Mouse (Mus musculus): Measurements from ENCODE around the gene Hoxc5.

The Hoxc5 gene

DNA sequence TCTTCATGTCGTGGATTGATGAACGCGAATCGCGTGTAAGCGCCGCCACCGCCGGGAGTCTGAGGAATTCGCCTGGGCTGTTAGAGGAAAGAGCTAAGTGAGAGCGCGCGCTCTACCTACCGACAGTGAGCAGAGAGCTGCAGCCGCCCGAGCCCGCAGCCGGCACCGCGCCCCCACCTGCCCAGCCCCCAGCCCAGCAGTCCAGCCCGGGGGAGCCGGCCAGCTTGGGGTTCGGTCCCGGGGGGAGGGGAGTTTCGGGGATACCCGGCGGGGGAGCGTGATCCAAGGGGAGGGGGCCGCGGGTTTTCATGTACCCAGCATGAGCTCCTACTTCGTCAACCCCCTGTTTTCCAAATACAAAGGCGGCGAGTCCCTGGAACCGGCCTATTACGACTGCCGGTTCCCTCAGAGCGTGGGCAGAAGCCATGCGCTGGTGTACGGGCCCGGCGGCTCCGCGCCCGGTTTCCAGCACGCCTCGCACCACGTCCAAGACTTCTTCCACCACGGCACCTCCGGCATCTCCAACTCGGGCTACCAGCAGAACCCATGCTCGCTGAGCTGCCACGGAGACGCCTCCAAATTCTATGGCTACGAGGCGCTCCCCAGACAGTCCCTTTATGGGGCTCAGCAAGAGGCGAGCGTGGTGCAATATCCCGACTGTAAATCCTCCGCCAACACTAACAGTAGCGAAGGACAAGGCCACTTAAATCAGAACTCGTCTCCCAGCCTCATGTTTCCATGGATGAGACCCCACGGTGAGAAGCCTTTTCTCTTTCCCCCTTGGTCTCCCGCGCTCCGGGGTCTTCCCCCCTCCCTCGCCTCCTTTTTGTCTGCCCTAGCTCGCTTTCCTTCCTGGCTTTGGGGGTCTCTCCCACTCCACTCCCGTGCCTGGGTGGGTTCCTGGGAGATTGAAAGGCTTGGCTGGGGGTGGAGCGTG is 23.5 kb downstream of the Hoxc5 start, which contains the start of gene Hoxc8:
Hoxc8 (plus strand) TSS at position 147 of the 937 bp plus-strand sequence.
- DNase-seq (ENCODE audit: low read depth, low spot score), result no peak

DNA sequence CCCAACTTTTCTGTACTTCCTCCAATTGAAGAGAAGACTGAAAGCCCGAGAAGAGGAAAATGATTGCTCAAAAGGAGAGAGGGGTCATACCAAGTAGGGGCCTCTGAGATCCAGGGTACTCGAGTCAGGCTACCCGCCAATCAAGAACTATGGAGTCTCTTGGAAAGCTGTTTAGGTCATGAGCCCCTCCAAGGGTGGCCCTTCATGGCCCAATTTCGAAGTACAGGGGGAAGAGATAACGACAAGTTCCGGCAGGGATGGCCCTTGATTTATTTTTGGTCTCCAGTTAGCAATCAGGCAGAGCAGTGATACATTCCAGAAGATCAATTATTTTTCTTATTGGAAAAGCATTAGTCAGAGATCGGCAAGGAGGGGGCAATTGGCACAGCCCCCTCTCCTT is 24.5 kb downstream of the Hoxc5 start:
- DNase-seq (ENCODE audit: low read depth, low spot score), result no peak

DNA sequence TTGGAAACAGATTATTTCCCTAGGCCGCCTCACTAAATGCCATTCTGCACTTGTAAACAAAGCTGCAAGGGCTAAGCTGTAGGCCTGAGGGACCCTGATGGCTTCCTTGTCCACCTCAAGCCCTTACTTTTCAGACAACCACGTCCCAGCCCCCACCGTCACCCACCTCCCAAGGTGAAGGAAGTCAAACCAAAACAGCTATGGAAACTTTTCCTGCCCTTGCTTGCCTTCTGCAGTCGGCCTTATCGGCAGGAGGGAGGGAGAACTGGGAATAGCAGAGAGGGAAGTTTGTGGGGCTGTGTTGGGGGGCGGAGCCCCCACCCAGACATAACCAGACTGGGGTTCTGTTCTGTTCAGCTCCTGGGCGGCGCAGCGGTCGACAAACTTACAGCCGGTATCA is 25.0 kb downstream of the Hoxc5 start:
- no peak for DNase-seq (ENCODE audit: low read depth, low spot score)

DNA sequence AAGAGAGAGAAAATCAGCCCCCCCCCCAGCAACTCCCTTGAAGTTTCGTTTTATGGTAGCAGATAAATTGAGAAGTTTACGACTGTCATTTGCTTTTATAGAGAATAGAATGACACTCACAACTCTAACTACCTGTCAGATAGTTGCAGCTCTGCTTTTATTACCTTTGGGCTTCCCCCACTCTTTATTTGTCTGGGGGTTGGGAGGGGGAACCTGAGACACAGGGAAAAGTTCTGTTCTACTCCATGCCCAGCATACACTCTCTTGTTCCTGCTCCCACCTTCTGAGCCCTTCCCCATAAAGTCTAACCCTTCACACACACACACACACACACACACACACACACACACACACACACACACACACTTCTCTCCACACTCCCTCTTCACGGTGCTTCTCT is 25.6 kb downstream of the Hoxc5 start:
- DNase-seq (ENCODE audit: low read depth, low spot score), result no peak

DNA sequence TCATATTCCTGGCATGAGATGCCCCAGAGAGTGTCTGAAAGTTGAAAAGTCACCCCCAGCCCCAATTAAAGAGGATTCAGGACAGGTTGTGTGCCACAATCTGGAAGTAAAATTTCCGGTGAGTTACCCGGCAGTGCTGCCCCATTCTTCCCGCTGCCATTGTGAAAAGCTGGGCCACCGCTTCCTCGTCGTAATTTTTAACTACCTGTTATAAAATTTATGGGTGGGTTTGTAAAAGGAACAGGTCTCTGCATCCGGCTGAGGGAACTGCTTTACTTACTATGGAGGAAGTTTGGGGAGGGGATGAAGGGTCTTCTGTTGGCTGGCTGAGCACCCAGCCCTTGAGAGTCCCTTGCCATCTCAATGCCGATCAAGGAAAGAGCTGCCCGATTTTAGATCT is 29.3 kb downstream of the Hoxc5 start:
- DNase-seq (ENCODE audit: low read depth, low spot score), result no peak

DNA sequence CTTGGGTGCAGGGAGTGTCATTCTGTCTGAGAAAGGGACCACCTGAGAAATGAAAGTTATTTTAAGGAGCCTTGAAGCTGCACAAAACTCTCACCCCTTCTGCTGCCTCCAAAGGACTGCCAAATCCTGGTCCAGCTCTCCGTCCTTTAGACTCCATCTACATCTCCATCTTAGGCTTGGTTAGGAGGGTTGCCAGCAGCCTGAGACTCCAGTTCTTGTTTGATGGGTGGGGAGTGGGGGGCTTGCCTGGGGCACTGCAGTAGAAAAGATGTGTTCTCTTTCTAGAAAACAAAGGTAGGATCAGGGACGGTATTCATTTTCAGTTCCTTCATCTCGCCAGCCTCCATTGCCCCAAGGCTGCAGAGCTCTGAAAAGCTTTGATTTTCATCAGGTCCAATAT is 30.2 kb downstream of the Hoxc5 start:
- no peak for DNase-seq (ENCODE audit: low read depth, low spot score)

DNA sequence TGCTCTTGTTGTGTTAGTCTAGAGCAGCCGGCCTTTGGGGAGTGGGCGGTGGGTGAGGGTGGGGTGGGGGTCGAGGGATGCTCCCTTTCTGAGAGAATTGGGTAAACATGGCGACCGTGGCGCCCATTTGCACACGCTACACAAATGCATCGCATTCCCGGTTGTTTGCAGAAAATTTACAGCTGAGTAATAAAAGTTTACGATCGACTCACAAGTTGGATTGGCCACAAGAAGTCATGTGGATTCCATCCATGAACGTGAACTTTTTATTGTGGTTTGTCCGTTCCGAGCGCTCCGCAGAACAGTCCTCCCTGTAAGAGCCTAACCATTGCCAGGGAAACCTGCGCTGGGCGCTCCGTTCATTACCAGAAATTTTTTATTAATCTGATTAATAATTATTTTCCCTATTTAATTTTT is 30.7 kb downstream of the Hoxc5 start, which contains the start of gene Hoxc6:
Hoxc6 (plus strand) TSS at position 319 of the 417 bp plus-strand sequence.
- peak; percentile 91 for DNase-seq (ENCODE audit: low read depth, low spot score)

DNA sequence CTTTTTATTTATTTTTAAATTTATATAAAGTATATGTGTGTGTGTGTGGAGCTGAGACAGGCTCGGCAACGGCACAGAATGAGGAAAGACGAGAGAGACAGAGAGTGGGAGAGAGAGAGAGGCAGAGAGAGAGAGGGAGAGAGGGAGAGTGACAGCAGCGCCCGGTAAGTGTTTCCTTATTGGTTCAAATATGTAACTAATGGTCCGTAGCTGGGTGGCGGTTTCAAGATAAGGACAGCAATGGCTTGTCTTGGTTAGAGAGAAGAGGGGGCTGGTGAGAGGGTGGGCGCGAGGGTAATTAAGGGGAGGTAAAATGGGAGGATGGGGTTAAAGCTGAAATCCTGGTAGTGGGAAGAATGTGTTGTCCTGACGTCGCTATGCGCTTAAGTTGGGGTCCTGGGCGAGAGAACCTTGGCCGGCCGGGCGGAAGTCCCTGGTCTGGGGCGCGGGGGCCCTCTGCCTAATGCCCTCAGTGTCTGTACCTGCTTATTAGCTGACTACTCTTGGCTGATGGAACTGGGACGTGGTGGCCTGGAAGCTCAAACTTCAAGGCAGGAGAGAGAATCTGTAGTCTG is 31.5 kb downstream of the Hoxc5 start:
- no peak for DNase-seq (ENCODE audit: low read depth, low spot score)

DNA sequence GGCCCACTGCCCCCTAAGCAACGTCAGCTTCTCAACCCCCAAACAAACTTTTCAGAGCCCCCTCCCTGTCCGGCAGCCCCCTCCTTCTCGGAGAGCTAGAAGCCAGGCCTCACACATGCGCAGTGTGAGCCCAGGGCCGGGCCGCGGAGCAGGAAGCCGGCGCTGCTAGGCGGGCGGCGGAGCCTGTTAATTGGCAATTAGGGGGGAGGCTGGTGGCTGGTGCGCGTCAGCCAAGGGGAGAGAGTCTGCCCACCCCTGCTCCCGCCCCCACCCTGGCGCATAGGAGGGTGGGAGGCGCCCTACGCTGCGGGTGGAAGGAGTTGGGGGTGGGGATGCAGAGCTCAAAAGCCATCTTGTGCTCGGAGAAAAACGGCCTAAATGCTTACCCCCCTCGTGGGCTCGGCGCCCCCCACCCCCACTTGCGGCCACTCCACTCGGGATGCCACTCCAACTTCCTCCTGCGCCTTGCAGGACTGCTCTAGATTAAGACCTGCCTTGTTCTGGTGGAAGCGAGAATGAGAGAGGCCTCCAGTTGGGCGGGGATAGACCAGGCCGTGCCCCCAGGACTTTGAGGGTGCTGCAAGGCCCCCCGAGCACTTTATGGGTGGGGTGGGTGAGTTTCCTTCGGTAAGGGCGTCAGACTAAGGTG is 32.1 kb downstream of the Hoxc5 start:
- peak; percentile 91 for DNase-seq (ENCODE audit: low read depth, low spot score)

DNA sequence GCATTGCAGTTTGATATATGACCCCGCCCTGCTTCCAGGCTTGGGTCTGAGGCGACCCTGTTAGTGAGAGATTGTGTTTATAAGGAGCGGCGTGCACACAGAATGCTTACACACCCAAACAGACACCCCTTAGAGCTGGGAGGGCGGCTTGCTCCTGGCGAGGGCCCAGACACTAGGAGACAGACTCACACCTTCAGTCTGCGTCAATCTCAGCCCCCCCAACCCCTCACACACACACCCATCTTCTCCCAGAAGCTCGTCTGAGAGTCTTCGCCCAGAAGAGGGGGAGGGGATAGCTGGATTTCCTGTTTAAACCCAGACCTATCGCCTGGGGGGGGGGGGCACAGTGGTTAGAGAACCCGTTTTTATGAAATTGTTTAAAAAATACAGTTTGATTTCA is 32.7 kb downstream of the Hoxc5 start:
- no peak for DNase-seq (ENCODE audit: low read depth, low spot score)

DNA sequence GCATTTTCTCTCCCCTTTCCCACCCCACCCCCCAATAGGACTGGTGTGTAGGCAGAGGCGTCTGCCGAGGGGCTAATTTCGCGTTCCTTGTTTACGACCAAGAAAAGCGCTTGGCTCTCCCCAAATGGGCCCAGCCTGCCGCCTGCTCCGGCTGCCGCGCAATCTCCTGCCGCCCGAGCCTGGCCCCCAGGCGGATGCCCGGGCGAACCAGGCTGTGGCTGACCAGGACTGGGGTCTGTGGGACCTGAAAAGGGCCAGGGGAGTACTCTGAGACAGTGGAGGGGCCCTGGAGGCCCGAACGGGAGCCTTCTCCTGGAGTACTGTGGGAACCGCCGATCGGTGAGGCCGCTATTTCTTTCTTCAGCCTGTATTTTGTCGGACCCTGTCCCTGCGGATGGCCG is 33.3 kb downstream of the Hoxc5 start:
- no peak for DNase-seq (ENCODE audit: low read depth, low spot score)

DNA sequence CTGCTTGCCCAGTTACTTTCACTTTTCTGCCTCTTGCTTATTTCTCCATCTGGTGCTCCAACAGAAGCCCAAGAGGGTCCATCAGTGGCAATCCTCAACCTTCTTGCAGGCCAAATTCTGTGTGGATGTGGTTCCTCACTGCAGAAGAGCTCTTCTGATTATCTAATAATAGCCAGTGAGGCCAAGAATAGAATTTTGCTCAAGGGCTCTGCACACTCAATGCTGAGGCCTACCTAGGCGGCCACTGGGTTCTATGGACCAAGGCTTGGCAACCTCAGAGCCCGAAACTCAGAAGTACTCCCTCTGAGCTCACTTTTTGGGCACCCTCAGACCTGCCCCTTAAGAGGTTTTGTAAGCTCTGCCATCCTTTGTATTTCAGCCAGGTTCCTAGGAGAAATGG is 34.1 kb downstream of the Hoxc5 start:
- DNase-seq (ENCODE audit: low read depth, low spot score), result no peak

DNA sequence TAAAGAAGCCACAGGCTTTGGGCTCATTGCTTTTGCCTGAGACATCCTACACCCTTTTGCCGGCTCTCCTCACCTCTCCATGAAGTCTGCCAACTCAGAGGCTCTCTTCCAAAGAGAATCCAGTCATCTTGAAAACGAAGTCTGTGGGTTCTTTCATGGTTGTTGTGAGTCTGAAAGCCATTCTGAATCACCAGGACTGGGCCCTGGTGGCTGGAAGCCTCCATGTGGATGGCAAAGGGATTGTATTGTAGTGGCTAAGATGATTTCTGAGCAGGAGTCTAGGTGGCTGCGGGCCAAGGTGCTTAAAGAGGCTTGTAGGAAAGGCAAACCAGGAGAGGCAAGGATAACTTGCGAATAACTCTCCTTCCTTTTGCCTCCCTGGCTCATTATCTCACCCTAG is 34.9 kb downstream of the Hoxc5 start:
- DNase-seq (ENCODE audit: low read depth, low spot score), result no peak

DNA sequence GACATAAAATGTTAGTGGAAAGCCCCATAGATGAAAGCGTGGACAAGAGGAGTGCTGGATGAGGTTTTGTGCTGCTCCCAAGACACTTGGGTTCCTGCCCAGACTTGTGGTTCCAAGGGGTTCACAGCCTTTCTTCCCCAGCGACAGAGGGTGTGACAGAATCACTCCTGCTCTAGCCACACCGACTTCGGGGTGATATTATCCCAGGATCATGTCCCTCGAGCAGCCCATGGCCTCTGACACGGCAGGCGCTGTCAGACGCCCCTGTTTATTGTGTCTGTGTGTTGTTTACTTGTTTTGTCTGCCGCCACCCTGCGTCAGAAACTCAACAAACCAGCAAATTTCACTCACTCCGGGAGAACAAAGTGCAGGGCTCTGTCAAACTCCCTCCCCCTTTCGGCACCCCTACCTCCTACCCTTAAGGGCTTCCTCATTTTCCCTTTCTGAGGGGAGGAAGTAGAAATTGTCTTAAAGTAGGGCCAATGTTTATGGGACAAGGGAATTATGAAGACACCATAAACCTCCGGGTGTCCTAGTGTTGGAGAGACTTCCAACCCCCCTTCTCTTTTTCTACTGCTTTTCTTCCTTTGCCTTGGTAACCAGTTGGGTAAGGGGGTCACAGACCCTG is 35.7 kb downstream of the Hoxc5 start:
- DNase-seq (ENCODE audit: low read depth, low spot score), result no peak

DNA sequence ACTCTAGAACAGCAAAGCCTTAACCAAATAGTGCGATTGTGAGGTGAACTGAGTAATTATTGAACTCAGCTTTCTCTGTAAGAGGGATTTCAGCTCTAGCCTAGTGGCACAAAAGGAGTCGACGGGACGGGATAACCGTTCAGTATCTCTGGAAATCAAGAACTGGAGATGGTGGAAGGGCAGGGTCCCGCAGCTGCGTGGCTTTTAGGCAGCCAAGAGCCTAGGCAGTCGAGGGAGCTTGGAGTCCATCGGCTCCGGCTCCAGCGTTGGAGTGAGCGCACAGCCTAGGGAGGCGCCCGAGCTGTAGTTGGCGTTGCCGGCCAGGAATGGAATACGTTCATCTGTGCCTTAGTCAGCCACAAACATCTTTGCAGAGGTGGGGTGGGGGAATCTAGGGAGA is 38.1 kb downstream of the Hoxc5 start:
- no peak for DNase-seq (ENCODE audit: low read depth, low spot score)

DNA sequence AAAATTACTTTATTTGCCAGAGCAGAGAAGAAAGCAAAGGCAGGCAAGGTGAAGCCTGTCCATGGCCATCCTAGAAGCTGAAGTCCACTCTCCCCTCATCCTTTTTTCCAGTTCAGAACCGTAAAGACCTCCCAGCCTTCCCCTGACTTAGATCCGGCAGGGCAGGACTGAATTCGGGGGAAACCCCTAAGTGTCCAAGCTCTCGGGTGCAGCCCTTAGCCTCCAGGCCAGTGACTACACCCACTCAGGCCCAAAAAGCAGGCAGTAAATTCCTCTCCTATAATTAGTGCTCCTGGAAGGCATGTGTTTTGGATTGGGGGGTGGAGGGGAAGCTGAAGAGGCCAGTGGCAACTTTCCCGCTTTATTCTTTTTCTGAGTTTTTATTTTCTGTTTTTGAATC is 38.6 kb downstream of the Hoxc5 start:
- DNase-seq (ENCODE audit: low read depth, low spot score), result no peak

DNA sequence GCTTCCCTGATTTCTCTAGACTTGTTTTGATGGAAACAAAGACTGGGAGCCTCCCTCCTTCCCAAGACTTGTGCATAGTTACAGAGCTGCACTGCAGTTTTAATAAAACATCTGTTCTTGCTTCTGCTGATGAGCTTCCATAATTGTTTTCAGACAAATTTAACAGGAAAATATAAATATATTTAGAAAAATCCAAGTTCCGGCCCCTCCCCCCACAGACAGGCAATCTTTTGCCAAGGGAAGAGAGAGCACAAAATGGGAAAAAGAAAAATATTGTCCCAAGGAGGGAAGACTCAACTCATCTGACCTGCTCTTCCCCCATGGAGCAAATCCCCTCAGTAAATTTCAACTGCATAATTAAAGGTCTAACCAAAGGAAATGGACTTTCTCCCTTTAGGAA is 39.1 kb downstream of the Hoxc5 start:
- no peak for DNase-seq (ENCODE audit: low read depth, low spot score)

DNA sequence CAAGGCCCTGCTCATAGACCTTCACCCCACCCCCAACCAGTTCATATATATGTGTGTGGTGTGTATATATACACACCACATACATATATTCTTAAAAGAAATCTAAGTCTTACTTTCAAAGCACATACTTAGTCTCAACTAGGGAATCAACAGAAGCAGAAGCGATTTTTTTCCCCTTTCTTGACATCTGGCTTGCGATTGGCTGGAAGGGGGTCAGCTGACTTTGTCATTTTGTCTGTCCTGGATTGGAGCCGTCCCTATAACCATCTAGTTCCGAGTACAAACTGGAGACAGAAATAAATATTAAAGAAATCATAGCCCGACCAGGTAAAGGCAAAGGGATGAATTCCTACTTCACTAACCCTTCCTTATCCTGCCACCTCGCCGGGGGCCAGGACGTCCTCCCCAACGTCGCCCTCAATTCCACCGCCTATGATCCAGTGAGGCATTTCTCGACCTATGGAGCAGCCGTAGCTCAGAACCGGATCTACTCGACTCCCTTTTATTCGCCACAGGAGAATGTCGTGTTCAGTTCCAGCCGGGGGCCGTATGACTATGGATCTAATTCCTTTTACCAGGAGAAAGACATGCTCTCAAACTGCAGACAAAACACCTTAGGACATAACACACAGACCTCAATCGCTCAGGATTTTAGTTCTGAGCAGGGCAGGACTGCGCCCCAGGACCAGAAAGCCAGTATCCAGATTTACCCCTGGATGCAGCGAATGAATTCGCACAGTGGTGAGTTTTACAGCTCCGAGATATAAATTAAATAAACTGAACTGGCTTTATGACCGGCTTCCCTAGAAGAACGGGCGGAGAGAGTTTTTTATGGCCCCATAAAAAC is 42.2 kb downstream of the Hoxc5 start:
- DNase-seq (ENCODE audit: low read depth, low spot score), result no peak

DNA sequence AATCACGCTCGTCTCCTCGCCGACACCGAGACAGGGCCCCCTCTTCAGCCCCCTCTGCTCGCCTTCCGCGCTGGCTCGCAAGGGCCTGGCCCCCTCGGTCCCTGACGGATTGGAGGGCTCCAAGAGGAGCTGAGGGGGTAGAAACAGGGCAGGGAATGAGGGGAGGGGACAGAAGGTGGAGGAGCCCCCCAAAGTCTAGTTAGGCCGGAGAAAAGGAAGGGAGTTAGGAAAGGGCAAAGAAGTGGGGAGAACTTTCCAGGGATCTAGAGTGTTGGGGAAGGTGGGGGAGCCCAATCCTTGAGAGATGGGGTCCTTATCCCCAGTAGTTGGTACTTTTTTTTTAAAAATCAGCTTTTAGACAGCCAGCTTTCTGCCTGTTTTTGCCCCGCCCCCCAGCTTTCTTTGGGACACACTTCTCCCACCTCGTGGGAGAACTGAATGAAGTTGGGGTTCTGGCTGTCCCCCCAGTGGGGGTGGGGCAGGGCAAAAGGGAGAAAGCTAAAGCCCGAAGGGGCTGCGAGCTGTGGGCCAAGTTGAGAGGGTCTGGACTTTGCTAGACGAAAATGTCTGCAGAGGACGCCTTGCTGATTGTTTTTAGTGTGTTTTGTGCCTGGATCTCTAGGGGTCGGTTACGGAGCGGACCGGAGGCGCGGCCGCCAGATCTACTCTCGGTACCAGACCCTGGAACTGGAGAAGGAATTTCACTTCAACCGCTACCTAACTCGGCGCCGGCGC is 43.0 kb downstream of the Hoxc5 start:
- DNase-seq (ENCODE audit: low read depth, low spot score), result no peak

DNA sequence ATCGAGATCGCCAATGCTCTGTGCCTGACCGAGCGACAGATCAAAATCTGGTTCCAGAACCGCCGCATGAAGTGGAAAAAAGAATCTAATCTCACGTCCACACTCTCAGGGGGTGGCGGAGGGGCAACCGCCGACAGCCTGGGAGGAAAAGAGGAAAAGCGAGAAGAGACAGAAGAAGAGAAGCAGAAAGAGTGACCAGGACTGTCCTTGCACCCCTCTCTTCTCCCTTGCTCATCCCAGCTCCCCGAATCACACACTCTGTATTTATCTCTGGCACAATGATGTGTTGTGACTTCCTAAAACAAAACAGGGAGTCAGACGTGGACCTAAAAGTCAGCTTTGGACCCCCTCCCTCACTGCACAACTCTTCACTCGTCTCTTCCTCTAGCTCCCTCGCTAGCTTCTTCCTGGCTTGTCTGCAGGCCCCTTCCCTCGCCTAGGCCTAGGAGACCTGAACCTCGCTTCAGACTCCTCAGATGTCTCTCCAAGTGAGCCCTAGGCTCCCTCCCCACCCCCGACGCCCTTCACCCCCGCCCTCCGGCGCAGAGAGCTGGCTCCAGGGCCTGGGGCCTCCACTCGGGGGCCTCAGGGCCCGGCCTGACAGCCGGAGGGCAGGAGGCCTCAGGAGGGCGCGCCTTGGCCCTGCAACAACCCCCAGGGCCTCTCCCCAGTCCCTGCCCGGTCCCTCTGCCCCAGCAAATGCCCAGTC is 43.8 kb downstream of the Hoxc5 start:
- no peak for DNase-seq (ENCODE audit: low read depth, low spot score)

Data from mesoderm, embryonic 11.5 days (tissue).